9 mouse cellular contexts compared by ENCODE assay signal in genomic region chr13:91459489-91459888, GRCm38 (mm10). TPM values are rescaled to one million over a fixed set of nuclear protein-coding genes. Genes with fewer than 3 reads are reported as not detected.
DNase-seq lines count a peak whose midpoint lies in the region; ATAC-seq lines count a peak whose summit lies in the region.
"Had no signal": no experiment of that assay in that cellular context is flagged by ENCODE, and none has a peak within 500 bp of the region (broad histone marks: within the 10 kb centered on the region; RNA-seq: fewer than 3 reads in every experiment).

No protein-coding gene starts in this region.

- no peak for ATAC-seq in erythroblast, adult 5-6 weeks (replicated peaks; ENCODE audit: low FRiP score, poor library complexity, severe bottlenecking)
- ATAC-seq in lung, embryonic 16.5 days (ENCODE audit: low read depth): no peak
- ATAC-seq in limb, embryonic 12.5 days (ENCODE audit: insufficient number of reproducible peaks, insufficient read depth, low FRiP score, low TSS enrichment, low read depth): no peak
- no peak for ATAC-seq in neural tube, embryonic 14.5 days (ENCODE audit: low read depth)

- no peaks in the 10 kb centered on the region for H3K36me3 ChIP-seq in erythroblast, embryonic 14.5 days (ENCODE audit: control insufficient read depth)
- no peaks in the 10 kb centered on the region for H3K36me3 ChIP-seq in lung, embryonic 16.5 days (ENCODE audit: control insufficient read depth, insufficient read depth, low read length)
- no peaks in the 10 kb centered on the region for H3K36me3 ChIP-seq in limb, embryonic 12.5 days
- no peaks in the 10 kb centered on the region for H3K36me3 ChIP-seq in neural tube, embryonic 14.5 days (ENCODE audit: control insufficient read depth, insufficient read depth, low read length)

- no peak for DNase-seq in lung, postnatal 14 days
- no peak for DNase-seq in layer of hippocampus, postnatal 10 days (ENCODE audit: low spot score in 2 of 2)
- DNase-seq in right cerebral cortex, adult 18-20 months: no peak
- DNase-seq: lung, postnatal 36 days had no signal

- peaks cover 74% of the 10 kb centered on the region for H3K4me1 ChIP-seq in erythroblast, embryonic 14.5 days (ENCODE audit: control insufficient read depth)
- H3K4me1 ChIP-seq in lung, embryonic 16.5 days (replicated peaks; ENCODE audit: control insufficient read depth, insufficient read depth, low read length): peaks cover 12% of the 10 kb centered on the region
- peaks cover 24% of the 10 kb centered on the region for H3K4me1 ChIP-seq in limb, embryonic 12.5 days (replicated peaks)
- peaks cover 24% of the 10 kb centered on the region for H3K4me1 ChIP-seq in neural tube, embryonic 14.5 days (ENCODE audit: control insufficient read depth, insufficient read depth, low read length)

- H3K27ac ChIP-seq in lung, embryonic 16.5 days (ENCODE audit: low read length): peak overlapping the region; percentile 90; the same call in 1 of the 2 replicates
- H3K27ac ChIP-seq in limb, embryonic 12.5 days: peak overlapping the region; percentile 96
- H3K27ac ChIP-seq in neural tube, embryonic 14.5 days (ENCODE audit: low read depth, low read length): peak overlapping the region; percentile 94

- no peaks in the 10 kb centered on the region for H3K27me3 ChIP-seq in erythroblast, embryonic 14.5 days (ENCODE audit: control insufficient read depth)
- no peaks in the 10 kb centered on the region for H3K27me3 ChIP-seq in lung, embryonic 16.5 days (ENCODE audit: control insufficient read depth, insufficient read depth, low read depth, low read length)
- H3K27me3 ChIP-seq in limb, embryonic 12.5 days: no peaks in the 10 kb centered on the region
- no peaks in the 10 kb centered on the region; the same call in 1 of the 2 replicates for H3K27me3 ChIP-seq in neural tube, embryonic 14.5 days (ENCODE audit: control insufficient read depth, insufficient read depth, low read length)

- no peak overlapping the region for H3K4me2 ChIP-seq in lung, embryonic 16.5 days (ENCODE audit: low read depth, low read length)
- no peak overlapping the region for H3K4me2 ChIP-seq in limb, embryonic 12.5 days
- no peak overlapping the region; the same call in 1 of the 2 replicates for H3K4me2 ChIP-seq in neural tube, embryonic 14.5 days (ENCODE audit: low read depth, low read length)

- peak overlapping the region; percentile 96 for H3K4me3 ChIP-seq in erythroblast, embryonic 14.5 days (replicated peaks)
- H3K4me3 ChIP-seq in lung, embryonic 16.5 days (ENCODE audit: low read length): no peak overlapping the region
- H3K4me3 ChIP-seq in limb, embryonic 12.5 days (replicated peaks): no peak overlapping the region
- H3K4me3 ChIP-seq in neural tube, embryonic 14.5 days (ENCODE audit: low read depth, low read length): no peak overlapping the region

- no peaks in the 10 kb centered on the region for H3K9me3 ChIP-seq in erythroblast, embryonic 14.5 days (ENCODE audit: control insufficient read depth, low read length)
- H3K9me3 ChIP-seq in lung, embryonic 16.5 days (ENCODE audit: control insufficient read depth, low read length): no peaks in the 10 kb centered on the region
- H3K9me3 ChIP-seq in limb, embryonic 12.5 days: no peaks in the 10 kb centered on the region
- H3K9me3 ChIP-seq in neural tube, embryonic 14.5 days (ENCODE audit: control insufficient read depth, low read length): no peaks in the 10 kb centered on the region

- no peak overlapping the region for H3K9ac ChIP-seq in lung, embryonic 16.5 days (ENCODE audit: low read length)
- no peak overlapping the region for H3K9ac ChIP-seq in limb, embryonic 12.5 days (replicated peaks)
- no peak overlapping the region for H3K9ac ChIP-seq in neural tube, embryonic 14.5 days (replicated peaks; ENCODE audit: low read depth, low read length)

- WGBS in lung, embryonic 16.5 days: 55% methylated on average over 4 of the region's 4 CpGs
- 27% methylated on average over 4 of the region's 4 CpGs for WGBS in limb, embryonic 12.5 days
- 13% methylated on average over 4 of the region's 4 CpGs for WGBS in neural tube, embryonic 14.5 days

RNA-seq across cellular contexts. Expression of gene Ssbp2, which starts 0.6 kb away (rescaled TPM):
- polyA plus RNA-seq in erythroblast, embryonic 14.5 days (2012): 2.5 and 3.2 TPM in 2 replicates
- 13.8 and 16.1 TPM in 2 replicates for total RNA-seq in erythroblast, adult 5-6 weeks (2015; ENCODE audit: low replicate concordance)
- 21.4 and 34.3 TPM in 2 replicates for total RNA-seq in erythroblast, adult 5-6 weeks (2017; ENCODE audit: low replicate concordance)
- polyA plus RNA-seq in lung, embryonic 16.5 days (2015; fragmentation: Nextera tagmentation; extraction: Ambion mirVana): 98.6 and 104 TPM in 2 replicates
- polyA plus RNA-seq in limb, embryonic 12.5 days (2016; fragmentation: Nextera tagmentation; extraction: Ambion mirVana): 230 and 235 TPM in 2 replicates
- 216 and 249 TPM in 2 replicates for polyA plus RNA-seq in neural tube, embryonic 14.5 days (2014; fragmentation: Nextera tagmentation; extraction: Ambion mirVana)
- total RNA-seq in layer of hippocampus, postnatal 10 days (2021): 100 to 1,000 TPM; 109 to 110 TPM

Comparison
In these comparisons a context has a peak if more than half of its experiments do, and no peak if none do; other contexts are left out.
1. RNA of gene Ssbp2, which starts 0.6 kb away (polyA plus RNA-seq): 216 to 249 TPM in neural tube, embryonic 14.5 days, 230 to 235 TPM in limb, embryonic 12.5 days and 98.6 to 104 TPM in lung, embryonic 16.5 days; 2.5 to 3.2 TPM in erythroblast, embryonic 14.5 days; every median in the first group is over 10 times any median in the second.
2. Peak in every context shown above with its lines, with median percentiles within 50 percentile points of each other: H3K27ac ChIP-seq.